Mouse (Mus musculus) thymus, adult 2 months (tissue): ENCODE measurements around the gene Olfr921. TPM values are rescaled to one million over a fixed set of nuclear protein-coding genes. Genes with fewer than 3 reads are reported as not detected.

ENCODE experiments used
- DNase-seq: peaks from one replicate; pipeline ENCODE4 v3.0.0; 2021
- H3K27ac ChIP-seq: fragments of 200-500 bp; 2 replicates; pipeline ENCODE4 v1.5.1; 2012; ENCODE audit warnings: low read length, control low read depth; ENCODE audit not compliant: control insufficient read depth, insufficient read depth
- H3K27me3 ChIP-seq: fragments of 200-500 bp; 2 replicates; pipeline ENCODE4 v1.6.1; 2012; ENCODE audit warnings: mild to moderate bottlenecking, low read length, moderate library complexity, mixed read lengths; ENCODE audit not compliant: control insufficient read depth, insufficient read depth
- H3K36me3 ChIP-seq: fragments of 200-500 bp; 2 replicates; pipeline ENCODE4 v1.6.1; 2012; ENCODE audit warnings: mild to moderate bottlenecking, low read length, moderate library complexity; ENCODE audit not compliant: control insufficient read depth, insufficient read depth
- H3K4me1 ChIP-seq: fragments of 200-500 bp; replicated peaks from 2 replicates; pipeline ENCODE4 v1.6.1; 2012; ENCODE audit warnings: low read length; ENCODE audit not compliant: control insufficient read depth, insufficient read depth
- H3K4me3 ChIP-seq: fragments of 200-500 bp; 2 replicates; pipeline ENCODE4 v1.5.1; 2012; ENCODE audit warnings: mild to moderate bottlenecking, low read length, control low read depth, moderate library complexity; ENCODE audit not compliant: control insufficient read depth, insufficient read depth
- CTCF ChIP-seq: fragments of 200-500 bp; IDR thresholded peaks from 2 replicates; pipeline ENCODE4 v1.5.1; 2012; ENCODE audit warnings: mild to moderate bottlenecking, control low read depth, low read length, moderate library complexity, borderline replicate concordance; ENCODE audit not compliant: control insufficient read depth, poor library complexity, insufficient read depth; ENCODE audit errors: extremely low read depth
- POLR2A ChIP-seq: fragments of 200-500 bp; IDR thresholded peaks from 2 replicates; pipeline ENCODE4 v1.6.1; 2012; ENCODE audit warnings: mild to moderate bottlenecking, low read length, control low read depth, moderate library complexity; ENCODE audit not compliant: control insufficient read depth, poor library complexity, insufficient read depth; ENCODE audit errors: extremely low read depth
- WGBS: fragments of 180-500 bp; shearing (Covaris S2); methylation state at CpG from one replicate; pipeline ENCODE4 v1.1.7; 2018; 5-methylcytosine and 5-hydroxymethylcytosine counted together
- polyA plus RNA-seq: library from polyadenylated mRNA; depleted of rRNA; stranded (reverse); fragments of >200 nt; gene quantifications from 2 replicates; pipeline ENCODE4 v1.2.3, GENCODE M21; 2012; rRNA removed

Gene Olfr921
- polyA plus RNA-seq, 1 experiment = 0.08 TPM

DNA sequence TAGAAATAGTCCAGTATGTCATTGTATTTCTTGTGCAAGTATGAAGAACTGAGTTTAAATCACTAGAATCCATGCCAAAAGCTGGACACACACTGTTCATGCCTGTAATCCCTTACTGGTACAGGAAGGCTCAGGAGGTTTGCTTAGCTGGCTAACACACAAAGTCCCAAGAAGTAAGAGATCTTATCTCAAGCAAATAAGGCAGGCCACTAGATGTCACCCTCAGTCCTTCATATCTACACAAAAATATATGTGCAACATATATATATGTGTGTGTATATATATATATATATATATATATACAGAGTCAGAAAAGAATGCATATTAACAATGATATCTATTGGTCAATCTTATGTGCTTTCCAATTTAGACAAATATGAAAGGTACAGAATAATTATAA is 32.8 kb downstream of the Olfr921 start:
- Histone ChIP-seq H3K4me3 (no peak overlapping the region), H3K27me3 (no peaks in the 10 kb centered on the region), H3K27ac (no peak overlapping the region), H3K36me3 (no peaks in the 10 kb centered on the region), H3K4me1 (no peaks in the 10 kb centered on the region)
- no peak for DNase-seq
- no peak for TF ChIP-seq CTCF
- TF ChIP-seq POLR2A = no peak

DNA sequence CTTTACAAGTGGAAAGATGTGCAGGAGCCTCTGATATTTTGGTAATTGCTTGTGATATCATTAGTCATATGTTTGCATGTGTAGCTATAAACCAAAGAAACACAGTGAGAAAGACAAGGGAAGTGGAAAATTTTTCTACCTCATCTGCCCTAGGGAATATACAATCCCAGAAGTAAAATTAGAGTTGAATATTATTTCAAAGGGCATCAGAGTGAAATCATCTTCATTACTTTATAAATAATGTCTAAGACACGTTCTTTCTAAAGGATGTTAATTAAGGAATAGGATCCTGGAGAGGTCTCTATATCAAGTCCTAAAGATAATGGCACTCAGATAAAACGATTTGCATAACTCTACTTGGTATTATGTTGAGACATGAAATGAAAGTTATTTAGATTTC is 41.4 kb downstream of the Olfr921 start, which contains the start of gene Olfr922:
TSS of gene Olfr922 (plus strand) at position 301 of the 400 bp plus-strand sequence.
- WGBS = 80% methylated on average over 2 of the region's 2 CpGs
- no peaks in the 10 kb centered on the region for H3K27me3 ChIP-seq
- no peak within 1 kb of the TSS for H3K4me3 ChIP-seq
- DNase-seq = no peak
- no peaks in the 10 kb centered on the region for H3K36me3 ChIP-seq
- H3K4me1 ChIP-seq = no peaks in the 10 kb centered on the region
- no peak within 1 kb of the TSS for H3K27ac ChIP-seq
- no peak for TF ChIP-seq CTCF
- no peak for TF ChIP-seq POLR2A

DNA sequence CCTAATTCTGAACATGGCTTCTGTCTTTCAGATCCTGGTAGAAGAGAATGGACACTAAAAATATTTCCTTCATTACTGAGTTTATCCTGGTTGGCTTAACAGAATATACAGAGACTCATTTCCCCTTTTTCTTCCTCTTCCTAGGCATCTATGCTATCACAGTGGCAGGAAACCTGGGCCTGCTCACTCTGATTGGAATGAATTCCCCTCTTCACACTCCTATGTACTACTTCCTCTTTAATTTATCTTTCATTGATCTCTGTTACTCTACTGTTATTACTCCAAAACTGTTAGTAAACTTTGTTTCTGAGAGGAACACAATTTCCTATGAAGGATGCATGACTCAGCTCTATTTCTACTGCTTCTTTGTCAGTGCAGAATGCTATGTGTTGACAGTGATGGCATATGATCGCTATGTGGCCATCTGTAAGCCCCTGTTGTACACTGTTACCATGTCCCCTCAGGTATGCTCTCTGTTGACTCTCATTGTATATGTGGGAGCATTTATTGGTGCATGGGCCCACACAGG is 42.7 kb downstream of the Olfr921 start:
- H3K4me3 ChIP-seq = no peak overlapping the region
- H3K4me1 ChIP-seq = no peaks in the 10 kb centered on the region
- TF ChIP-seq POLR2A (no peak), CTCF (no peak)
- H3K36me3 ChIP-seq = no peaks in the 10 kb centered on the region
- no peak for DNase-seq
- WGBS = 87% methylated on average over 1 of the region's 1 CpGs
- H3K27me3 ChIP-seq = no peaks in the 10 kb centered on the region
- no peak overlapping the region for H3K27ac ChIP-seq

DNA sequence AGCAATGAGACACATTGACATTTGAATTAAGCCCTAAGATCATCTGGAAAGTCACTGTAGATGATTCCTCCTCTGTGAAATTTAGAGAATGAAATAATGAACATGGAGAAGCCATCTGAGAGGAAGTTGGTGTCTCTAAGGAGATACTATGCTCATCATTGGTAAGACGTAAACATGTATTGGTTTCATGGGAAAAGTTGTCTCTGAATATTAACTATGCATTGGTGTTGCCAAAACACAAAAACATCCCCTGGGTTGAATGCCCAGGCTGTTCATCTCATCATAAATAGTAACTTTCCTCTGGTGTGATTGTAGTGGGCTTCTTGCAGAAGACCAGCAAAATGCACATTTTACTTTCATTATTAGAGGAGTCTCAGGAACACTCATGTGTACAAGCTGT is 53.4 kb downstream of the Olfr921 start, which contains the start of gene Olfr923:
TSS of gene Olfr923 (plus strand) at position 301 of the 400 bp plus-strand sequence.
- H3K36me3 ChIP-seq = no peaks in the 10 kb centered on the region
- H3K4me3 ChIP-seq = no peak within 1 kb of the TSS
- no peak within 1 kb of the TSS for H3K27ac ChIP-seq
- 100% methylated on average over 1 of the region's 1 CpGs for WGBS
- DNase-seq = no peak
- TF ChIP-seq CTCF (no peak), POLR2A (no peak)
- H3K27me3 ChIP-seq = no peaks in the 10 kb centered on the region
- H3K4me1 ChIP-seq = no peaks in the 10 kb centered on the region

Other genes starting within 250 kb of the Olfr921 start
- not detected in 2 replicates for gene Olfr910, start 235.2 kb upstream of the Olfr921 start, polyA plus RNA-seq
- gene Olfr912, start 192.9 kb upstream of the Olfr921 start, polyA plus RNA-seq = not detected in 2 replicates
- gene Olfr913, start 180.3 kb upstream of the Olfr921 start, polyA plus RNA-seq = not detected in 2 replicates
- gene Olfr914, start 168.0 kb upstream of the Olfr921 start, polyA plus RNA-seq = not detected in 2 replicates
- gene Olfr916, start 113.2 kb upstream of the Olfr921 start, polyA plus RNA-seq = not detected in 2 replicates
- not detected in 2 replicates for gene Olfr917, start 107.2 kb upstream of the Olfr921 start, polyA plus RNA-seq
- gene Olfr918, start 98.5 kb upstream of the Olfr921 start, polyA plus RNA-seq = not detected in 2 replicates
- not detected in 2 replicates for gene Olfr919, start 69.4 kb upstream of the Olfr921 start, polyA plus RNA-seq
- gene Vwa5a, start 54.8 kb upstream of the Olfr921 start, polyA plus RNA-seq = 12.9 and 18.8 TPM in 2 replicates
- gene Olfr920, start 20.8 kb upstream of the Olfr921 start, polyA plus RNA-seq = 0.19 and 0.51 TPM in 2 replicates
- not detected in 2 replicates for gene Olfr922, start 41.5 kb downstream of the Olfr921 start, polyA plus RNA-seq
- gene Olfr923, start 53.5 kb downstream of the Olfr921 start, polyA plus RNA-seq = not detected in 2 replicates
- gene Olfr924, start 71.4 kb downstream of the Olfr921 start, polyA plus RNA-seq = not detected in 2 replicates
- gene Olfr26, start 82.0 kb downstream of the Olfr921 start, polyA plus RNA-seq = not detected in 2 replicates
- gene Olfr926, start 104.1 kb downstream of the Olfr921 start, polyA plus RNA-seq = not detected in 2 replicates
- not detected in 2 replicates for gene Olfr930, start 156.7 kb downstream of the Olfr921 start, polyA plus RNA-seq
- gene Olfr933, start 199.2 kb downstream of the Olfr921 start, polyA plus RNA-seq = not detected in 2 replicates
- gene Olfr934, start 215.2 kb downstream of the Olfr921 start, polyA plus RNA-seq = not detected in 2 replicates
- gene Olfr935, start 226.6 kb downstream of the Olfr921 start, polyA plus RNA-seq = not detected in 2 replicates